Mouse (Mus musculus) liver, adult 2 months (tissue): ENCODE measurements at regions not wholly inside any gene's neighbourhood (a gene's known extent, or its start where the extent isn't known, plus 50 kb on each side); places are given as distances from the start of the nearest gene placed in this dataset.

Experiments
- CTCF ChIP-seq: fragments of 200-500 bp; IDR thresholded peaks from 2 replicates; pipeline ENCODE4 v1.5.1; 2011; ENCODE audit warnings: low read depth, low read length, control low read depth
- POLR2A ChIP-seq: fragments of 200-500 bp; IDR thresholded peaks from 2 replicates; pipeline ENCODE4 v1.6.1; 2011; ENCODE audit warnings: low read length, control low read depth; ENCODE audit not compliant: insufficient read depth; ENCODE audit errors: extremely low read depth

DNA sequence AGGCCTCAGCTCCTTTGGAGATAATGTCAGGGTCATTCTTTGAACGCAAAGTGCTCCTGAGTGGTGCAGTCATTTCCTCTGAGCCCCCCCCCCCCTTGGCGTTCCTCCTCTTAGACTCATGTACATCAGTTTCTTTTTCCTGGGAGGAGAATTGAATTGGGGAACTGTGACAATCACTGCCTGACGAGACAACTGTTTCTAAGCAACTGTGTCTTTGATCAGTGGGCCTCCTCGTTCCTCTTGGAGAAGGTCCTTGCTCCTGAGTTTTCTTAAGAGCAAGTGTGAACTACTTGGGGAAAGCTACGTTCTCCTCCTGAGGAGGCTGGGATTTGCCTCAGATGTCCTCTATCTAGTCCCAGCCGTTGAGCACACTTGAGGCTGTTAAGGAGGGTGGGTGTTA lies 287.5 kb downstream of the Maf start:
- TF ChIP-seq POLR2A: no peak
- TF ChIP-seq CTCF: no peak
